Comparison of ENCODE assay signal across 8 mouse cellular contexts in genomic region chr8:116866118-116866903, GRCm38 (mm10). TPM values are rescaled to one million over a fixed set of nuclear protein-coding genes. Genes with fewer than 3 reads are reported as not detected.
DNase-seq lines count a peak whose midpoint lies in the region; ATAC-seq and TF ChIP-seq lines count a peak whose summit lies in the region.

No protein-coding gene starts in this region.

- TF ChIP-seq CTCF in layer of hippocampus, adult 2 months (conservative IDR thresholded peaks at IDR 0.05): peak; percentile 81
- peak; percentile 78 for TF ChIP-seq CTCF in gastrocnemius, adult 2 months (IDR thresholded peaks at IDR 0.05)
- TF ChIP-seq CTCF in lung, embryonic 14.5 days (IDR thresholded peaks at IDR 0.05; ENCODE audit: low read depth): peak; percentile 68

- H3K4me3 ChIP-seq in layer of hippocampus, adult 2 months: no peak overlapping the region
- peak overlapping the region; percentile 53 for H3K4me3 ChIP-seq in gastrocnemius, adult 2 months
- no peak overlapping the region for H3K4me3 ChIP-seq in lung, embryonic 14.5 days (ENCODE audit: low read depth, low read length)
- H3K4me3 ChIP-seq in forebrain, embryonic 13.5 days: no peak overlapping the region

- H3K36me3 ChIP-seq in lung, embryonic 14.5 days (ENCODE audit: insufficient read depth): no peaks in the 10 kb centered on the region
- no peaks in the 10 kb centered on the region for H3K36me3 ChIP-seq in forebrain, embryonic 13.5 days (ENCODE audit: poor library complexity, severe bottlenecking)

- H3K9ac ChIP-seq in lung, embryonic 14.5 days: no peak overlapping the region
- no peak overlapping the region for H3K9ac ChIP-seq in forebrain, embryonic 13.5 days

- H3K9me3 ChIP-seq in lung, embryonic 14.5 days (ENCODE audit: low read depth, low read length): no peaks in the 10 kb centered on the region
- no peaks in the 10 kb centered on the region for H3K9me3 ChIP-seq in forebrain, embryonic 13.5 days (replicated peaks)

- H3K4me2 ChIP-seq in lung, embryonic 14.5 days: no peak overlapping the region
- no peak overlapping the region for H3K4me2 ChIP-seq in forebrain, embryonic 13.5 days

- 67% methylated on average over 13 of the region's 13 CpGs for WGBS in lung, embryonic 14.5 days
- WGBS in forebrain, embryonic 13.5 days: 73% methylated on average over 13 of the region's 13 CpGs

- peaks cover 10% of the 10 kb centered on the region for H3K27me3 ChIP-seq in lung, embryonic 14.5 days (ENCODE audit: insufficient read depth, low read length)
- H3K27me3 ChIP-seq in forebrain, embryonic 13.5 days: peaks cover 21% of the 10 kb centered on the region

- no peak for ATAC-seq in lung, embryonic 14.5 days (ENCODE audit: insufficient read depth)
- ATAC-seq in forebrain, embryonic 13.5 days: no peak

- H3K27ac ChIP-seq in layer of hippocampus, adult 2 months: no peak overlapping the region
- H3K27ac ChIP-seq in gastrocnemius, adult 2 months: peak overlapping the region; percentile 49
- no peak overlapping the region for H3K27ac ChIP-seq in lung, embryonic 14.5 days (ENCODE audit: low read depth)
- no peak overlapping the region for H3K27ac ChIP-seq in forebrain, embryonic 13.5 days

- no peaks in the 10 kb centered on the region for H3K4me1 ChIP-seq in lung, embryonic 14.5 days (ENCODE audit: insufficient read depth)
- H3K4me1 ChIP-seq in forebrain, embryonic 13.5 days: peaks cover 6% of the 10 kb centered on the region

- intact Hi-C loops in gastrocnemius, adult 2 months (cut with DNase I): loop anchor here (10.0 kb wide), 1 partner anchor 382 kb away; no protein-coding TSS in a partner anchor

- DNase-seq in layer of hippocampus, adult 2 months (ENCODE audit: low spot score in 2 of 2): no peak
- no peak for DNase-seq in layer of hippocampus, adult 9-11 months
- peak; percentile 74 for DNase-seq in ES-CJ7 (ENCODE audit: low read depth, low spot score)
- peak; percentile 67 for DNase-seq in adrenal gland, postnatal 10 days
- DNase-seq in gastrocnemius, adult 2 months: peak; percentile 52
- DNase-seq in lung, embryonic 14.5 days: peak; percentile 46
- DNase-seq in testis, postnatal 14 days (ENCODE audit: low spot score): peak; percentile 72

RNA-seq across cellular contexts. Expression of gene Cmc2, which starts 54.9 kb away (rescaled TPM):
- total RNA-seq in layer of hippocampus, adult 2 months (2021): 10 to 100 TPM; 11.9 to 13.5 TPM
- 10 to 100 TPM; 40.1 to 46.4 TPM for total RNA-seq in adrenal gland, postnatal 10 days (2021)
- total RNA-seq in gastrocnemius, adult 2 months (2021): 10 to 100 TPM; 23.6 to 30.6 TPM
- polyA plus RNA-seq in lung, embryonic 14.5 days (2014; fragmentation: Nextera tagmentation; extraction: Ambion mirVana): 88.2 and 92.6 TPM in 2 replicates
- 58.6 and 67.6 TPM in 2 replicates for polyA plus RNA-seq in forebrain, embryonic 13.5 days (2015; fragmentation: Nextera tagmentation; extraction: Ambion mirVana)

RNA-seq across cellular contexts. Expression of gene Cenpn, which starts 55.2 kb away (rescaled TPM):
- 1 to 10 TPM; 1.5 to 1.7 TPM for total RNA-seq in layer of hippocampus, adult 2 months (2021)
- total RNA-seq in adrenal gland, postnatal 10 days (2021): 10 to 100 TPM in 1 of 2 experiments, 1 to 10 TPM in 1; 7.1 to 10.5 TPM
- total RNA-seq in gastrocnemius, adult 2 months (2021): under 1 TPM; 0.43 to 0.50 TPM
- polyA plus RNA-seq in lung, embryonic 14.5 days (2014; fragmentation: Nextera tagmentation; extraction: Ambion mirVana): 53.9 and 58.9 TPM in 2 replicates
- 33.1 and 35.4 TPM in 2 replicates for polyA plus RNA-seq in forebrain, embryonic 13.5 days (2015; fragmentation: Nextera tagmentation; extraction: Ambion mirVana)

Comparison
In these comparisons a context has a peak if more than half of its experiments do, and no peak if none do; other contexts are left out.
1. DNase-seq: peak in ES-CJ7 (single experiment), adrenal gland, postnatal 10 days (single experiment), gastrocnemius, adult 2 months (single experiment), lung, embryonic 14.5 days (single experiment) and testis, postnatal 14 days (single experiment); none in layer of hippocampus, adult 2 months (0 of 2) and layer of hippocampus, adult 9-11 months (single experiment).
2. Peak in every context shown above with its lines, with median percentiles within 50 percentile points of each other: CTCF ChIP-seq.